Mouse (Mus musculus): Measurements from ENCODE around the gene Tti1. TPM values are rescaled to one million over a fixed set of nuclear protein-coding genes. Genes with fewer than 3 reads are reported as not detected.

The Tti1 gene
- 5.3 and 5.8 TPM in 2 replicates for polyA plus RNA-seq (2012)

GRCm38 (mm10) chr2:158028354-158028863 is at the start of gene Tti1, which contains the start of gene Rprd1b:
TSS of gene Tti1 (minus strand) at chr2:158028433.
TSS of gene Rprd1b (plus strand) at chr2:158028497.

Other genes with a start within 250 kb of the Tti1 start
- gene Vstm2l, start 113.8 kb downstream of the Tti1 start, polyA plus RNA-seq (2012) = not detected in 2 replicates
- 34.8 and 37.7 TPM in 2 replicates for gene Rprd1b, start 64 bp upstream of the Tti1 start, polyA plus RNA-seq (2012)
- 10.0 and 20.0 TPM in 2 replicates for gene Tgm2, start 118.0 kb upstream of the Tti1 start, polyA plus RNA-seq (2012)
- 0.03 and 0.04 TPM in 2 replicates for gene D630003M21Rik, start 200.8 kb upstream of the Tti1 start, polyA plus RNA-seq (2012)
- 0.10 TPM in 1 of 2 replicates, not detected in the other for gene Bpi, start 229.7 kb upstream of the Tti1 start, polyA plus RNA-seq (2012)

All from megakaryocyte-erythroid progenitor cell, adult 5 weeks (primary cell).